Mouse (Mus musculus) stomach, postnatal 0 days (tissue): ENCODE measurements at regions not wholly inside any gene's neighbourhood (a gene's known extent, or its start where the extent isn't known, plus 50 kb on each side); places are given as distances from the start of the nearest gene placed in this dataset.

Experiments used
- ATAC-seq: fragments of 200-750 bp; cut with Nextera tagmentation; 2 replicates; pipeline ENCODE4 v1.8.0; 2017; ENCODE audit not compliant: low FRiP score, low TSS enrichment
- DNase-seq: peaks from one replicate; pipeline ENCODE4 v3.0.0-alpha.2; 2016; ENCODE audit warnings: low spot score
- H3K27ac ChIP-seq: fragments of 300-500 bp; sonication (generic); replicated peaks from 2 replicates; pipeline ENCODE4 v1.5.1; 2014; ENCODE audit warnings: mild to moderate bottlenecking, control low read depth
- H3K27me3 ChIP-seq: fragments of 300-500 bp; sonication (generic); 2 replicates; pipeline ENCODE4 v1.6.1; 2014; ENCODE audit warnings: low read length; ENCODE audit not compliant: control insufficient read depth, insufficient read depth
- H3K36me3 ChIP-seq: fragments of 300-500 bp; sonication (generic); 2 replicates; pipeline ENCODE4 v1.6.1; 2014; ENCODE audit warnings: low read length, mixed read lengths; ENCODE audit not compliant: control insufficient read depth, insufficient read depth
- H3K4me1 ChIP-seq: fragments of 300-500 bp; sonication (generic); replicated peaks from 2 replicates; pipeline ENCODE4 v1.6.1; 2014; ENCODE audit warnings: antibody characterized with exemption; ENCODE audit not compliant: control insufficient read depth, insufficient read depth
- H3K4me2 ChIP-seq: fragments of 300-500 bp; sonication (generic); replicated peaks from 2 replicates; pipeline ENCODE4 v1.6.1; 2014; ENCODE audit warnings: low read depth, mild to moderate bottlenecking, control low read depth, moderate library complexity
- H3K4me3 ChIP-seq: fragments of 300-500 bp; sonication (generic); 2 replicates; pipeline ENCODE4 v1.5.1; 2014; ENCODE audit warnings: low read depth, low read length, control low read depth
- H3K9ac ChIP-seq: fragments of 300-500 bp; sonication (generic); 2 replicates; pipeline ENCODE4 v1.6.1; 2014; ENCODE audit warnings: mild to moderate bottlenecking, low read length, control low read depth, mixed read lengths
- H3K9me3 ChIP-seq: fragments of 300-500 bp; sonication (generic); 2 replicates; pipeline ENCODE4 v1.6.1; 2016; ENCODE audit warnings: low read length; ENCODE audit not compliant: control insufficient read depth
- CTCF ChIP-seq: IDR thresholded peaks from 2 replicates; pipeline ENCODE4 v1.5.1; 2016; ENCODE audit warnings: antibody characterized with exemption, low read depth, mild to moderate bottlenecking, moderate library complexity
- EP300 ChIP-seq: optimal IDR thresholded peaks from 2 replicates; pipeline ENCODE3; 2016; ENCODE audit warnings: antibody characterized with exemption
- WGBS: fragments of 180-500 bp; shearing (Covaris S2); extraction: QIAGEN DNeasy Blood & Tissue Kit; methylation state at CpG from one replicate; pipeline ENCODE4 v1.1.7; 2014; 5-methylcytosine and 5-hydroxymethylcytosine counted together

DNA sequence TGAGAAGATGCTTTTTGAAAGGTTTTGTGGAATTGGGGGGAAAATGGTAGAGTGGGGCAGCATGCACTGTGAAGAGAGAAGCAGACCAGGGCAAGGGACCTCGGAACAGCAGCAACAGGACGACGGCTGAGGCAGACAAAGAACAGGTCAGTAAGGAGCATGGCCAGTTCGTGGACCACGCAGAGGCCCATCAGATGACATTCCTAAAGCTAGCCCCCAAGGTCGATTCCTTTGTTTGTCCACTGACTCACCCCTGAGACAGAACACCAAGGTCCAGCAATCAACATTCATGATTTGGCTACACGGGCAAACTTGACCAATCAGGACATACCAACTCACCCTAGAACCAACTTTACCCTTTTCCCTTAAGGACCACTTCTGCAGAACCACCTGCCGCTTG, 160.0 kb downstream of the Fam76b start:
- H3K4me1 ChIP-seq = no peaks in the 10 kb centered on the region
- ATAC-seq (no peak), DNase-seq (no peak)
- no peak overlapping the region for H3K4me3 ChIP-seq
- H3K9me3 ChIP-seq = no peaks in the 10 kb centered on the region
- no peaks in the 10 kb centered on the region for H3K27me3 ChIP-seq
- 85% methylated on average over 8 of the region's 8 CpGs for WGBS
- no peaks in the 10 kb centered on the region for H3K36me3 ChIP-seq
- TF ChIP-seq EP300 (no peak), CTCF (no peak)
- H3K9ac ChIP-seq = no peak overlapping the region
- no peak overlapping the region for H3K4me2 ChIP-seq
- H3K27ac ChIP-seq = no peak overlapping the region

DNA sequence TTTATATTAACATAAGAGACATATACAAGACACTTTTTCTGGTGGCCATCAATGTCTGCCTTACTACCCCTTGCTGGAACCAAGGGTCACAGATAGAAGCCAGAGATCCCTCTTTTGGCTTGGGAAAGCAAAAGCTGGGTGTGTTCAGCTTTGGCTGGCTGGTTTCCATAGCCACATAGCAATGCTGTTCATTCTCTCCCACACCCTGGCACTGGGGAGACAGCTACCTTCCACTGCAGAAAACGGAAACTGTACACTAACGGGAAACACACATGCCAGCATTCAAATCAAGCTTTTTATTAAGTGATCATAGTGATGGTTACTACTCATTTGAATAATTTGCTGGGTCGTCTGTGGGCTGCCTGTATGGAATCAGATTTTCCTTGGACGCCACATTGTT, 161.4 kb downstream of the Fam76b start:
- no peak for DNase-seq
- H3K4me1 ChIP-seq = no peaks in the 10 kb centered on the region
- H3K9me3 ChIP-seq = no peaks in the 10 kb centered on the region
- no peak overlapping the region for H3K4me2 ChIP-seq
- 48% methylated on average over 4 of the region's 4 CpGs for WGBS
- H3K4me3 ChIP-seq = no peak overlapping the region
- TF ChIP-seq EP300 = no peak
- no peak for TF ChIP-seq CTCF
- H3K27ac ChIP-seq = no peak overlapping the region
- ATAC-seq = no peak
- H3K27me3 ChIP-seq = no peaks in the 10 kb centered on the region
- H3K9ac ChIP-seq = no peak overlapping the region
- H3K36me3 ChIP-seq = no peaks in the 10 kb centered on the region

DNA sequence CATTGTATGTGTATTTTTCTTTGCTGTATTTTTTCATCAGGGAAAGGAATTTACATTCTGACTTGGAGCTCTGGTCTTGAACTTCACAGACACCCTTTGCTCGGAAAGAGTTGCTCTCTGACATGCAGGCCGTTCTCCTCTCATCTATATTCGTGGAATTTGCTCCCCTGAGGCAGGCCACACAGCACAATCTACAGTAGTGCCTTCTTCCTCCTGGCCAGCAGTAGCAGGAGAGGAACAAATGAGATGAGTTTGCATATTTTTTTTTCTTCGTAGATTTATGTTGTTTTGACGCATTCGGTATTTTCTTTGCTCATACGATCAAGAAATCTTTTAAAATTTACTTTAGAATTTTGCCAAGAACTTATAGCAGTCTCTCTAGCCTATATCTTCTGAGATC, 163.4 kb downstream of the Fam76b start:
- DNase-seq (no peak), ATAC-seq (no peak)
- no peak for TF ChIP-seq CTCF
- TF ChIP-seq EP300 = no peak
- no peak overlapping the region for H3K9ac ChIP-seq
- H3K27me3 ChIP-seq = no peaks in the 10 kb centered on the region
- H3K9me3 ChIP-seq = no peaks in the 10 kb centered on the region
- no peaks in the 10 kb centered on the region for H3K4me1 ChIP-seq
- no peaks in the 10 kb centered on the region for H3K36me3 ChIP-seq
- H3K4me2 ChIP-seq = no peak overlapping the region
- no peak overlapping the region for H3K27ac ChIP-seq
- WGBS = 62% methylated on average over 7 of the region's 7 CpGs
- H3K4me3 ChIP-seq = no peak overlapping the region

- Histone ChIP-seq H3K9ac (no peak overlapping the region), H3K4me2 (no peak overlapping the region), H3K36me3 (no peaks in the 10 kb centered on the region), H3K27me3 (no peaks in the 10 kb centered on the region), H3K27ac (no peak overlapping the region), H3K9me3 (no peaks in the 10 kb centered on the region), H3K4me1 (no peaks in the 10 kb centered on the region; the same call in 1 of the 2 replicates), H3K4me3 (no peak overlapping the region)
- DNase-seq (no peak), ATAC-seq (no peak)
- 82% methylated on average over 6 of the region's 6 CpGs for WGBS
- TF ChIP-seq EP300 (no peak), CTCF (no peak)
Observed at GRCm38 (mm10) chr9:13992728-13993127, 165.2 kb downstream of the Fam76b start.

- H3K4me3 ChIP-seq = no peak overlapping the region
- H3K9ac ChIP-seq = no peak overlapping the region
- peaks cover 3% of the 10 kb centered on the region; the same call in 1 of the 2 replicates for H3K4me1 ChIP-seq
- H3K9me3 ChIP-seq = no peaks in the 10 kb centered on the region
- no peak overlapping the region for H3K27ac ChIP-seq
- no peaks in the 10 kb centered on the region for H3K27me3 ChIP-seq
- DNase-seq = no peak
- no peak for ATAC-seq
- no peak overlapping the region for H3K4me2 ChIP-seq
- 48% methylated on average over 4 of the region's 4 CpGs for WGBS
- H3K36me3 ChIP-seq = no peaks in the 10 kb centered on the region
- TF ChIP-seq EP300 (no peak), CTCF (no peak)
Observed at GRCm38 (mm10) chr9:13999358-13999757, 171.8 kb downstream of the Fam76b start.

DNA sequence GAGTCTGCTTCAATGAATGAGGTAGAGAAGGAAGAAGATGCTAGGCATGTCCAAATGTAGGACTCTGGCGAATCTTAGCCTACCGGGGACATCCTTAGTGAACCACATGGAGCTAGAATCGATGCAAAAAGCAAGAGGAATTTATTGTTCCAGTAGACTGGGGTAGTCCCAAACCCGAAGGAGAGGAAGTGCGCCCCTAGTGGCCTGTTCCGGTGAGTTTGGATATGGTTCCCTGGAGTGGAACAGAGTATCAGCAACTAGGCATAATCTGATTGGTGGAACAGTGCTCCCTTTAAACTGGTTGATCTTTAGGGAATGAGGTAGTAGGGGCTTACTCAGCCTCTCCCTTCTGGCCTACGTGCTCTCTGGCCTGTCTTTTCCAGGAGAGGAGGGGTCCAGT, 174.0 kb downstream of the Fam76b start:
- TF ChIP-seq CTCF = peak; percentile 50
- TF ChIP-seq EP300 = no peak
- DNase-seq = peak; percentile 29
- Histone ChIP-seq H3K4me1 (peaks cover 3% of the 10 kb centered on the region; the same call in 1 of the 2 replicates), H3K9ac (no peak overlapping the region), H3K36me3 (no peaks in the 10 kb centered on the region), H3K27me3 (no peaks in the 10 kb centered on the region), H3K27ac (no peak overlapping the region), H3K9me3 (no peaks in the 10 kb centered on the region), H3K4me2 (no peak overlapping the region), H3K4me3 (no peak overlapping the region)
- ATAC-seq = no peak
- 78% methylated on average over 7 of the region's 7 CpGs for WGBS
